Mouse (Mus musculus) bone marrow macrophage, adult 2 months (primary cell): Measurements from ENCODE around the gene Setd2. TPM values are rescaled to one million over a fixed set of nuclear protein-coding genes. Genes with fewer than 3 reads are reported as not detected.

ENCODE experiments used
- H3K27ac ChIP-seq: 2 replicates; pipeline ENCODE4 v1.5.1; 2012; ENCODE audit warnings: low read depth, low read length; ENCODE audit not compliant: insufficient read depth
- H3K4me1 ChIP-seq: 2 replicates; pipeline ENCODE4 v1.6.1; 2012; ENCODE audit warnings: low read length; ENCODE audit not compliant: control insufficient read depth, insufficient read depth
- H3K4me3 ChIP-seq: 2 replicates; pipeline ENCODE4 v1.5.1; 2012; ENCODE audit warnings: mild to moderate bottlenecking, low read length, moderate library complexity; ENCODE audit not compliant: insufficient read depth
- CTCF ChIP-seq: IDR thresholded peaks from 2 replicates; pipeline ENCODE4 v1.5.1; 2012; ENCODE audit warnings: low read depth, mild to moderate bottlenecking, low read length, moderate library complexity
- POLR2A ChIP-seq: IDR thresholded peaks from 2 replicates; pipeline ENCODE4 v1.6.1; 2012; ENCODE audit warnings: mild to moderate bottlenecking, low read depth, low read length, borderline replicate concordance
- polyA plus RNA-seq: library from polyadenylated mRNA; stranded (reverse); fragments of >200 nt; gene quantifications from 2 replicates; pipeline ENCODE4 v1.2.4, GENCODE M21; 2012; ENCODE audit not compliant: missing spikeins, insufficient read depth, insufficient read length

Setd2 gene
- polyA plus RNA-seq, 1 experiment, result 63.3 TPM

- Histone ChIP-seq H3K4me1 (no peaks in the 10 kb centered on the region), H3K27ac (no peak overlapping the region), H3K4me3 (no peak overlapping the region)
- TF ChIP-seq CTCF (no peak), POLR2A (no peak)
Observed at GRCm38 (mm10) chr9:110622621-110623219, 90.3 kb downstream of the Setd2 start.

- TF ChIP-seq CTCF (no peak), POLR2A (no peak)
- H3K27ac ChIP-seq, result no peak overlapping the region
- H3K4me1 ChIP-seq, result no peaks in the 10 kb centered on the region
- H3K4me3 ChIP-seq, result no peak overlapping the region
Observed at GRCm38 (mm10) chr9:110623416-110624195, 91.2 kb downstream of the Setd2 start.

DNA sequence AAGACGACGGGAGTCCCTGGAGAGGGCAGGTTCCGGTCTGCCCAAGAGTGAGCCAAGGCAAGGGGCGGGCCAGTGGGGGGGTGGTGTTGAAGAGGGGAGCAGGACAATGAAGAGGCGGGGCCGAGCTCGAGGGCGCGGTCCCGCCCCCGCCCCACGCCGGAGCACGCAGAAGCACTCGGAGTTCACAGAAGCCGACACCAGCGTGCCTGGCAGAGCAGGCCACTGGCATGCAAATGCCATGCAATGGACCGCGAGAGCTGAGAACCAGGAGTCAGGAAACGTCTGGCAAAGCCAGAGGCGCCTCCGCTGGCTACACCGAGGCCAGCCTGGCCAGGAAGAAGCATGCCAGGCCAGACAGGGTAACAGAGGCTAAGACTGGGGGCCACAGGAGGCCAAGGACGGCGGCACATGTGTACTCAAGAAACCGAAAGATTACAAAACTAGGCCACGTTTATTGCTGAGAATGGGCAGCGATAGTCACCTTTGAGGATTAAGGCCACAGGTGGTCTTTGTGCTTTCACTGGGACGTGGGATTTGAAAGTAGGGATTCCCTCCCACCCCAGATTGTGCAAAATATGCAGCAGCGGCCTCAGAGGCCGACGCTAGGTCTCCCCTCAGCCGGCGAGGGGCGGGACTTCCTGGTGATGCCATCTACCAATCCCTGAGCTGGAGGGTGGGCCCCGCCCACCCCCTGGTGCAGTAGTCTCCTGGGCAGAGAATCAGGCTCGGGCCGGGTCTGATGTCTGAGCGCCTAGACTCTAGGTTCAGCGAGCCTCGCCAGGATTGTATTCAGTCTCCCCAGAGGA lies 92.2 kb downstream of the Setd2 start, which contains the start of gene Nradd:
Nradd (minus strand) TSS at position 92 of the 806 bp plus-strand sequence.
- Histone ChIP-seq H3K27ac (no peak within 1 kb of the TSS), H3K4me1 (no peaks in the 10 kb centered on the region), H3K4me3 (peak within 1 kb of the TSS; percentile 39)
- TF ChIP-seq POLR2A (no peak), CTCF (no peak)

DNA sequence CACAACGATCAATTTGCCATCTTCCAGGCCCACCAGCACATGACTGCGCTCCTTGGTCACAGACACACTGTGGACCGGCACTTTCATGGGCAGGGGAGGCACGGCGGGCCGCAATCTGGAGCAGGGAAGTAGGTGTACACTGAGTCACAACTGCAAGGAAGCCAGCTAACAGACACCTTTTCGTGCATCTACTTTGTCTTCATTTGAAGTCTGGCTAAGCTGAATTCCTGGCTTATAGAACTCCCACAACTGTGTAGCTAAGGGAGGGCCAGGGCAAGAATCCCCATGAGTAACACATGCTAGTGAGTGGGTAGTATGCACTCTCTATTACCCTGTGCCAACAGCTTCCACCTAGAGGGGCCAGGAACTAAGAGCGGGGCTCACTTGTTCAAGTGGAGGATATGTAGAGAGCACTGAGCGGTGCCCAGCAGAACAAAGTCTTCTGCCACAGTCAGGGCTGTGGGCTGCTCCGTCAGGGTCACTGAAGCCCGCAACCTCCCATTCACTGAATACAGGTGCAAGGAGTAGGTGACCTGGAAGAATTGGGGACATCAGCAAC lies 93.0 kb downstream of the Setd2 start:
- Histone ChIP-seq H3K4me1 (no peaks in the 10 kb centered on the region), H3K27ac (no peak overlapping the region), H3K4me3 (no peak overlapping the region)
- TF ChIP-seq CTCF (no peak), POLR2A (no peak)

DNA sequence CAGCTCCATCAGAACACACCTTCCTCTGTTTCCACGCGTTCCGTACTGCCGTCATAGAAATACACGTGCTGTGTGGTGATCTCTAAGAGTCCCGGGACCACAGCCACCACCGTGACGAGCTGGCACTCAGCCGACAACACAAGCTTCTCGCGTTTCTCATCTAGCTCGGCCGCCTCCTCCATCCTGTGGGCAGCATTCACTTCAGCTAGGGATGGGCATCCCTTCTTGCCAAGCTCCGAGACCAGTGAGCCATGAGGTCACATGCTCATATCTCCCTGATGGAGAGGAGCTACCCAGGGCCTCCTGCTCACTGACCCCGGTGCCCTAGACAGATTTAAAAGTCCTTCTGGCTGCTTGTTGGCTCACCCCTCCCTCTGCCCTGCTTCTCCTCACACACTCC lies 97.8 kb downstream of the Setd2 start:
- no peaks in the 10 kb centered on the region for H3K4me1 ChIP-seq
- H3K27ac ChIP-seq, result no peak overlapping the region
- TF ChIP-seq POLR2A (no peak), CTCF (no peak)
- no peak overlapping the region for H3K4me3 ChIP-seq

- no peak overlapping the region for H3K27ac ChIP-seq
- TF ChIP-seq POLR2A (no peak), CTCF (peak; percentile 82)
- no peaks in the 10 kb centered on the region for H3K4me1 ChIP-seq
- H3K4me3 ChIP-seq, result no peak overlapping the region
Observed at GRCm38 (mm10) chr9:110631191-110631590, 98.8 kb downstream of the Setd2 start.

DNA sequence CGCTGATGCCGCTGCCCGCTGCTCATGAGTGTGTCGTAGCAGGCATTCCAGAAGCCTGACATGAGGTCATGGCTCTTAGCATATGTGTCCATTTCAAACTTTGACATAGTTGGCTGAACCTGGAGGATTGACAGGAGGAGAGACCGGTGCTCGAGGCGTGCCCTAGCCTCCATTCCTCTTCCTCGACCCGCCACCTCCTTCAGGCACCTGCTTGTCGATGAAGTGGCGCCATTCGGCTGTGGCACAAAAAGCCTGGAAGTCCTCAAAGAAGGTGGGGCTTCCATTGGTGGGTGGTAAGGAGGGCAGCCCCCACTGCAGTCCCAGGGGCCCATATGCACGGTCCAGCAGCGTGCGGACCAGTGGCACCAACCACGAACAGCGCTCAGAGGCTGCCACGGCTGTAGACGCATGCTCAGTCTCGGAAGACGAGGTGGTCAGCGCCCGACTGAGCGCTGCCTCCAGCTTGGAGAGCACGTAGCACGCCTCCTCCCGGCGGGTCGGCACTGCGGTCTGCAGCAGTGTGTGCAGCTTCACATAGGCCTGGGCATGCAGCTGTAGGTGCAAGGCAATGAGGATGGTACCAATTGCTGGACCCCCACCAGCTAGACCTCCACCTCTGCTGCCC lies 99.4 kb downstream of the Setd2 start:
- Histone ChIP-seq H3K4me1 (no peaks in the 10 kb centered on the region), H3K27ac (no peak overlapping the region), H3K4me3 (no peak overlapping the region)
- no peak for TF ChIP-seq POLR2A
- TF ChIP-seq CTCF, result no peak

DNA sequence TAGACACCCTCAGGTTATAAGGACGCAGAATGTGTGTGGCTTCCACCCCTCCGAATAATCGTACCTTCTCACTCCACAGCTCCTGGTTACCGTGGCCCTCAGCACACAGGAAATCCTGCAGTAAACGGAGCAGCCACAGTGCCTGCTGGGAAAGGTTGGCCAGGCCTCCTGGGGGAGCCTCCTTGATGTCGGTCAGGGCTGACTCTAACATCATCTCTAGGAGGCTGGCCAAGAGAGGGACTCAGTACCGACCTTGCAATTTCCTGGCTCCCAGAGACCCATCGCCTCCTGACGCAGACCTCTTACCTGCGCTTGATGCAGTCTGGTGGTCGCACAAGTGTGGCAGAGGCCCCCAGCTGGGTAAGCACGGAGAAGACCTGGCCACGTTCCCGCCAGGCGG lies 100.3 kb downstream of the Setd2 start:
- Histone ChIP-seq H3K4me1 (no peaks in the 10 kb centered on the region), H3K4me3 (no peak overlapping the region)
- TF ChIP-seq CTCF (no peak), POLR2A (no peak)

DNA sequence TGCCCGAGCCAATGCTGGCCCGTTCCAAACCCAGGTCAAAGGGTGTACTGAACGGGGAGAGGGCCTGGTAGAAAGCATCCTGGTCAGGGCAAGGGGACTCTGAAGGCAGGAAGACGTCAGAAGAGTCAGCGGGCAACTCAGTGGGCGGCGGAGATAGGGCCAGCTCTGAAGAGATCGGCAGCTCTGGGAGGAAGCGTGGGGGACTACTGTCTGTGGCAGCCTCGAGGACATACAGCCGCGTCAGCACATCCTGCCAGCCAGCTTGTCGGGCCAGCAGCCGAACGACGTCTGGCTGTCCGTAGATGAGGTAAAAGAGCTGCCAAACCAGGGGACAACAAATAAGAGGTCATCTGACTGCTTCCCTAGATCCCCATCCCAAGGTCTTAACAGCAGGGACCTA lies 101.5 kb downstream of the Setd2 start:
- TF ChIP-seq POLR2A, result no peak
- no peak for TF ChIP-seq CTCF
- Histone ChIP-seq H3K27ac (no peak overlapping the region), H3K4me1 (no peaks in the 10 kb centered on the region), H3K4me3 (no peak overlapping the region)

More for the DNA sequence above, 100.3 kb downstream of the Setd2 start:
- no peak overlapping the region for H3K27ac ChIP-seq
